Mouse (Mus musculus): ENCODE data around the gene Mybpc2. TPM values are rescaled to one million over a fixed set of nuclear protein-coding genes. Genes with fewer than 3 reads are reported as not detected.
A peak's percentile ranks its signal among the peaks of the same experiment; 100 is the strongest.

Gene Mybpc2
- polyA plus RNA-seq, 1 experiment from 2014 or later, result 0.12 TPM

DNA sequence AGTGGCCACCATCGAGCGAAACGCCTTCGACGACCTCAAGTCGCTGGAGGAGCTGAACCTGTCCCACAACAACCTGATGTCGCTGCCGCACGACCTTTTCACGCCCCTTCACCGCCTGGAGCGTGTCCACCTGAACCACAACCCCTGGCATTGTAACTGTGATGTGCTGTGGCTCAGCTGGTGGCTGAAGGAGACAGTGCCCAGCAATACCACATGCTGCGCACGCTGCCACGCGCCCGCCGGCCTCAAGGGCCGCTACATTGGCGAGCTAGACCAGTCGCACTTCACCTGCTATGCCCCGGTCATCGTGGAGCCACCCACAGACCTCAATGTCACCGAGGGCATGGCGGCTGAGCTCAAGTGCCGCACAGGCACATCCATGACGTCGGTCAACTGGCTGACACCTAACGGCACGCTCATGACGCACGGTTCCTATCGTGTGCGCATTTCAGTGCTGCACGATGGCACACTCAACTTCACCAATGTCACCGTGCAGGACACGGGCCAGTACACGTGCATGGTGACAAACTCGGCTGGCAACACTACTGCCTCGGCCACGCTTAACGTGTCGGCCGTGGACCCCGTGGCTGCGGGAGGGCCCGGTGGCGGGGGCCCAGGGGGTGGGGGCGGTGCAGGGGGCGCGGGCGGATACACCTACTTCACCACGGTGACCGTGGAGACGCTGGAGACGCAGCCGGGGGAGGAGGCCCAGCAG lies 62.8 kb downstream of the Mybpc2 start:
- no peaks in the 10 kb centered on the region for H3K36me3 ChIP-seq (ENCODE audit: insufficient read depth, low read length)
- peaks cover 6% of the 10 kb centered on the region; the same call in 1 of the 2 replicates for H3K9me3 ChIP-seq (ENCODE audit: low read length)
- no peak for ATAC-seq (ENCODE audit: low FRiP score, low TSS enrichment)
- 53% methylated on average over 56 of the region's 57 CpGs for WGBS
- H3K4me3 ChIP-seq (ENCODE audit: low read length), result no peak overlapping the region; the same call in 1 of the 2 replicates
- peaks cover 55% of the 10 kb centered on the region for H3K27me3 ChIP-seq (ENCODE audit: insufficient read depth, low read length)
- no peak overlapping the region for H3K27ac ChIP-seq (ENCODE audit: low read length)
- 0 out of 2 replicates have a peak, but pooled peaks cover 4% of the 10 kb centered on the region for H3K4me1 ChIP-seq (ENCODE audit: insufficient read depth, low read length)
- H3K4me2 ChIP-seq (replicated peaks; ENCODE audit: low read depth, low read length), result peak overlapping the region; percentile 57; the same call in 1 of the 2 replicates
- H3K9ac ChIP-seq (replicated peaks; ENCODE audit: low read length), result no peak overlapping the region

DNA sequence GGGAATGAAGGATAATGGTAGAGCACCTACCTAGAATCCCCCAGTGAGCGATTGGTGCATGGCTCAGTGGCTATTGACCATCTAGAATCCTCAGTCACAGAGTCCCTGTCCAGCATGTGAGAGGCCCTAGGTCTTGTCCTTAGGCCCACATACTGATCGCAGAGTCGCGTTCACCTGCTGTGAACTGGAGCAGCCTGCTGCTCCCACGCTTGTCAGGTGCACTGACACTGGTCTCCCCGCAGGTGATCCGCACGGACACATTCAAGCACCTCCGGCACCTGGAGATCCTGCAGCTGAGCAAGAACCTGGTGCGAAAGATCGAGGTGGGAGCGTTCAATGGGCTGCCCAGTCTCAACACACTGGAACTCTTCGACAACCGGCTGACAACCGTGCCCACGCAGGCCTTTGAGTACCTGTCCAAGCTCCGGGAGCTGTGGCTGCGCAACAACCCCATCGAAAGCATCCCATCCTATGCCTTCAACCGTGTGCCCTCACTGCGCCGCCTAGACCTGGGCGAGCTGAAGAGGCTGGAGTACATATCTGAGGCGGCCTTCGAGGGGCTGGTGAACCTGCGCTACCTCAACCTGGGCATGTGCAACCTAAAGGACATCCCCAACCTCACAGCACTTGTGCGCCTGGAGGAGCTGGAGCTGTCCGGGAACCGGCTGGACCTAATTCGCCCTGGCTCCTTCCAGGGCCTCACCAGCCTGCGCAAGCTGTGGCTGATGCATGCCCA lies 63.5 kb downstream of the Mybpc2 start:
- no peak overlapping the region for H3K4me3 ChIP-seq (ENCODE audit: low read length)
- H3K36me3 ChIP-seq (ENCODE audit: insufficient read depth, low read length), result no peaks in the 10 kb centered on the region
- no peak overlapping the region for H3K4me2 ChIP-seq (replicated peaks; ENCODE audit: low read depth, low read length)
- no peak overlapping the region for H3K27ac ChIP-seq (ENCODE audit: low read length)
- peaks cover 55% of the 10 kb centered on the region for H3K27me3 ChIP-seq (ENCODE audit: insufficient read depth, low read length)
- no peak overlapping the region for H3K9ac ChIP-seq (replicated peaks; ENCODE audit: low read length)
- WGBS, result 75% methylated on average over 31 of the region's 31 CpGs
- ATAC-seq (ENCODE audit: low FRiP score, low TSS enrichment), result no peak
- 0 out of 2 replicates have a peak, but pooled peaks cover 4% of the 10 kb centered on the region for H3K4me1 ChIP-seq (ENCODE audit: insufficient read depth, low read length)
- H3K9me3 ChIP-seq (ENCODE audit: low read length), result peaks cover 6% of the 10 kb centered on the region; the same call in 1 of the 2 replicates

DNA sequence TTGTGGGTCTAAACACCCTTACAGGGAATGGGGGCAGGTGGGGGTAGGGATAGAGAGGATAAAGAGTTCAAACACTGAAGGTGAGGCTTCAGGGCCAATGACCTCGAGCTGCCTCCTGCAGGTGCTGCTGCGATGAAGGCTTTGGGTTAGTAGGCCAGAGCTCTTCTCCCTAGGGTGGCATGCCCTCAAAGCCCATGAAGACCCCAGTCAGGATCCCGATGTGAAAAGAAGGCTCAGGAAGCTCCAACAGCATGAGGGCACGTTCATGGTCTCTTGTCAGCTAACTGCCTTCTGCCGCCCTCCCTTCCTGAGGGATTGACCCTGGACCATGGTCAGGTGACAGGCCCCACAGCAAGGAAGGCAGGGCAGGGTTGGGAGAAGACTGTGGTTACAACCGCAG lies 64.4 kb downstream of the Mybpc2 start:
- Histone ChIP-seq H3K27me3 (ENCODE audit: insufficient read depth, low read length) (peaks cover 53% of the 10 kb centered on the region), H3K36me3 (ENCODE audit: insufficient read depth, low read length) (no peaks in the 10 kb centered on the region)
- WGBS, result 65% methylated on average over 6 of the region's 6 CpGs

DNA sequence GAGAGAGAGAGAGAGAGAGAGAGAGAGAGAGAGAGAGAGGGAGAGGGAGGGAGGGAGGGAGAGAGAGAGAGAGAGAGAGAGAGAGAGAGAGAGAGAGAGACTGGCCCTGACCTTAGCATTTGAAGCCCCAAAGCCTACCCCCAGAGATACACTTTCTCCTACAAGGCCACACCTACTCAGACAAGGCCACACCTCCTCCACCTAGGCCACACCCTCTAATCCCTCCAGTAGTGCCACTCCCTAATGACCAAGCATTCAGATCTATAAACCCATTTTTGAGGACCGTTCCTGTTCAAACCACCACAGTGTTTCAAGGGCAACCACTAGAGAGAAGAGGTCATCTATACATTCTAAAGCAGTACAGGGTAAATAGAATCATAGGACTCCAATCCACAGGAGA lies 68.2 kb downstream of the Mybpc2 start:
- Histone ChIP-seq H3K9me3 (ENCODE audit: low read length) (peaks cover 6% of the 10 kb centered on the region; the same call in 1 of the 2 replicates), H3K4me3 (ENCODE audit: low read length) (no peak overlapping the region), H3K27ac (ENCODE audit: low read length) (no peak overlapping the region), H3K27me3 (ENCODE audit: insufficient read depth, low read length) (peaks cover 19% of the 10 kb centered on the region), H3K36me3 (ENCODE audit: insufficient read depth, low read length) (no peaks in the 10 kb centered on the region), H3K4me2 (replicated peaks; ENCODE audit: low read depth, low read length) (no peak overlapping the region), H3K4me1 (ENCODE audit: insufficient read depth, low read length) (no peaks in the 10 kb centered on the region), H3K9ac (replicated peaks; ENCODE audit: low read length) (no peak overlapping the region)
- 83% methylated on average over 1 of the region's 1 CpGs for WGBS
- no peak for ATAC-seq (ENCODE audit: low FRiP score, low TSS enrichment)

More for the DNA sequence above, 64.4 kb downstream of the Mybpc2 start:
- no peak overlapping the region for H3K4me2 ChIP-seq (replicated peaks; ENCODE audit: low read depth, low read length)
- 0 out of 2 replicates have a peak, but pooled peaks cover 4% of the 10 kb centered on the region for H3K4me1 ChIP-seq (ENCODE audit: insufficient read depth, low read length)
- no peak overlapping the region for H3K9ac ChIP-seq (replicated peaks; ENCODE audit: low read length)
- no peak for ATAC-seq (ENCODE audit: low FRiP score, low TSS enrichment)
- H3K27ac ChIP-seq (ENCODE audit: low read length), result no peak overlapping the region
- H3K9me3 ChIP-seq (ENCODE audit: low read length), result peaks cover 6% of the 10 kb centered on the region; the same call in 1 of the 2 replicates
- H3K4me3 ChIP-seq (ENCODE audit: low read length), result no peak overlapping the region

DNA sequence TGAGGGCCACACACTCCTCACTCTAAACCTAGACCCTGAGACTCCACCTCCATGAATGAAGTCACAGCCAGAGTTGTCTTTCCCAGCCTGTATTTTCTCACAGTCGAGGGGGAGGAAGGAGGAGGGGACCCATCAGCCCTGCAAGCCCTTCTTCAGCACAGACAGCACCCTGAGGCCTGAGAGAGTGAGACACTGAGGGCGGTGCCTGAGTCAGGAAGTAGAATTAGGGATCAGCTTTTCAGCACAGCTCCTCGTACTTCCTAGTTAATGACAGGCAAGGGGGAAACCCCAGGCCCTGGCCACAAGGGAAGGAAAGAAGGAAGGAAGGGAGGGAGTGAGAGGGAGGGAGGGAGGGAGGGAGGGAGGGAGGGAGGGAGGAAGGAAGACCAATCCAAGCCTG lies 71.2 kb downstream of the Mybpc2 start:
- H3K27me3 ChIP-seq (ENCODE audit: insufficient read depth, low read length), result no peaks in the 10 kb centered on the region
- H3K4me1 ChIP-seq (ENCODE audit: insufficient read depth, low read length), result no peaks in the 10 kb centered on the region
- no peak overlapping the region for H3K27ac ChIP-seq (ENCODE audit: low read length)
- H3K9ac ChIP-seq (replicated peaks; ENCODE audit: low read length), result no peak overlapping the region
- no peak overlapping the region for H3K4me3 ChIP-seq (ENCODE audit: low read length)
- WGBS, result 8% methylated on average over 3 of the region's 3 CpGs
- H3K36me3 ChIP-seq (ENCODE audit: insufficient read depth, low read length), result no peaks in the 10 kb centered on the region
- H3K4me2 ChIP-seq (replicated peaks; ENCODE audit: low read depth, low read length), result no peak overlapping the region
- H3K9me3 ChIP-seq (ENCODE audit: low read length), result peaks cover under 1% of the 10 kb centered on the region; the same call in 1 of the 2 replicates
- ATAC-seq (ENCODE audit: low FRiP score, low TSS enrichment), result no peak

Small RNAs within 50 kb of the gene (microRNA-seq; reads per million reads assigned to microRNA genes)
- gene Mir7052 (0.79 reads per million), gene Mir7053 (not detected)

Other genes with a start within 250 kb of the Mybpc2 start
- gene Clec11a, start 217.8 kb downstream of the Mybpc2 start, polyA plus RNA-seq (2015; fragmentation: Nextera tagmentation; extraction: Ambion mirVana), result 3.6 and 5.8 TPM in 2 replicates
- 1.5 and 1.7 TPM in 2 replicates for gene Shank1, start 214.4 kb downstream of the Mybpc2 start, polyA plus RNA-seq (2015; fragmentation: Nextera tagmentation; extraction: Ambion mirVana)
- gene Syt3, start 140.6 kb downstream of the Mybpc2 start, polyA plus RNA-seq (2015; fragmentation: Nextera tagmentation; extraction: Ambion mirVana), result 2.7 and 3.4 TPM in 2 replicates
- gene 1700008O03Rik, start 138.8 kb downstream of the Mybpc2 start, polyA plus RNA-seq (2015; fragmentation: Nextera tagmentation; extraction: Ambion mirVana), result 0.64 and 1.1 TPM in 2 replicates
- 0.25 and 0.32 TPM in 2 replicates for gene Lrrc4b, start 95.6 kb downstream of the Mybpc2 start, polyA plus RNA-seq (2015; fragmentation: Nextera tagmentation; extraction: Ambion mirVana)
- gene Aspdh, start 59.3 kb downstream of the Mybpc2 start, polyA plus RNA-seq (2015; fragmentation: Nextera tagmentation; extraction: Ambion mirVana), result 6.9 and 7.7 TPM in 2 replicates
- 88.1 and 89.5 TPM in 2 replicates for gene Josd2, start 56.7 kb downstream of the Mybpc2 start, polyA plus RNA-seq (2015; fragmentation: Nextera tagmentation; extraction: Ambion mirVana)
- 117 and 127 TPM in 2 replicates for gene Emc10, start 28.1 kb downstream of the Mybpc2 start, polyA plus RNA-seq (2015; fragmentation: Nextera tagmentation; extraction: Ambion mirVana)
- gene Fam71e1, start 28.1 kb downstream of the Mybpc2 start, polyA plus RNA-seq (2015; fragmentation: Nextera tagmentation; extraction: Ambion mirVana), result 15.4 and 17.8 TPM in 2 replicates
- gene Spib, start 7.4 kb upstream of the Mybpc2 start, polyA plus RNA-seq (2015; fragmentation: Nextera tagmentation; extraction: Ambion mirVana), result 0.10 and 0.11 TPM in 2 replicates
- 105 and 107 TPM in 2 replicates for gene Pold1, start 24.2 kb upstream of the Mybpc2 start, polyA plus RNA-seq (2015; fragmentation: Nextera tagmentation; extraction: Ambion mirVana)
- 93.1 and 94.3 TPM in 2 replicates for gene Nr1h2, start 29.3 kb upstream of the Mybpc2 start, polyA plus RNA-seq (2015; fragmentation: Nextera tagmentation; extraction: Ambion mirVana)
- 70.0 and 83.8 TPM in 2 replicates for gene Napsa, start 47.7 kb upstream of the Mybpc2 start, polyA plus RNA-seq (2015; fragmentation: Nextera tagmentation; extraction: Ambion mirVana)
- 0.11 and 0.14 TPM in 2 replicates for gene Kcnc3, start 66.0 kb upstream of the Mybpc2 start, polyA plus RNA-seq (2015; fragmentation: Nextera tagmentation; extraction: Ambion mirVana)
- 1.7 and 2.0 TPM in 2 replicates for gene Myh14, start 146.2 kb upstream of the Mybpc2 start, polyA plus RNA-seq (2015; fragmentation: Nextera tagmentation; extraction: Ambion mirVana)
- gene Izumo2, start 184.1 kb upstream of the Mybpc2 start, polyA plus RNA-seq (2015; fragmentation: Nextera tagmentation; extraction: Ambion mirVana), result not detected in 2 replicates
- 54.5 and 54.9 TPM in 2 replicates for gene Vrk3, start 223.8 kb upstream of the Mybpc2 start, polyA plus RNA-seq (2015; fragmentation: Nextera tagmentation; extraction: Ambion mirVana)
- 2.1 and 2.6 TPM in 2 replicates for gene Zfp473, start 226.4 kb upstream of the Mybpc2 start, polyA plus RNA-seq (2015; fragmentation: Nextera tagmentation; extraction: Ambion mirVana)